Mouse (Mus musculus) liver, embryonic 11.5 days (tissue): Measurements from ENCODE around the gene E130311K13Rik. TPM values are rescaled to one million over a fixed set of nuclear protein-coding genes. Genes with fewer than 3 reads are reported as not detected.

ENCODE experiments used
- ATAC-seq: fragments of 200-750 bp; cut with Nextera tagmentation; replicated peaks from 2 replicates; pipeline ENCODE4 v1.8.0; 2017; ENCODE audit warnings: moderate number of reproducible peaks, mild to moderate bottlenecking, moderate TSS enrichment, moderate library complexity; ENCODE audit not compliant: low FRiP score
- DNase-seq: peaks from one replicate; pipeline ENCODE4 v3.0.0-alpha.2; 2017; ENCODE audit warnings: low spot score
- H3K27ac ChIP-seq: fragments of 300-500 bp; sonication (generic); 2 replicates; pipeline ENCODE4 v1.5.1; 2014; ENCODE audit warnings: mild to moderate bottlenecking, low read depth, low read length, control low read depth
- H3K27me3 ChIP-seq: fragments of 300-500 bp; sonication (generic); replicated peaks from 2 replicates; pipeline ENCODE4 v1.6.1; 2014; ENCODE audit warnings: low read length, mixed read lengths; ENCODE audit not compliant: control insufficient read depth, insufficient read depth
- H3K36me3 ChIP-seq: fragments of 300-500 bp; sonication (generic); 2 replicates; pipeline ENCODE4 v1.6.1; 2014; ENCODE audit warnings: mild to moderate bottlenecking, low read length, moderate library complexity, mixed read lengths; ENCODE audit not compliant: control insufficient read depth, insufficient read depth
- H3K4me1 ChIP-seq: fragments of 300-500 bp; sonication (generic); replicated peaks from 2 replicates; pipeline ENCODE4 v1.6.1; 2014; ENCODE audit warnings: low read length, mixed read lengths; ENCODE audit not compliant: control insufficient read depth, insufficient read depth
- H3K4me2 ChIP-seq: fragments of 300-500 bp; sonication (generic); 2 replicates; pipeline ENCODE4 v1.6.1; 2014; ENCODE audit warnings: mild to moderate bottlenecking, control low read depth, moderate library complexity
- H3K4me3 ChIP-seq: fragments of 300-500 bp; sonication (generic); 2 replicates; pipeline ENCODE4 v1.5.1; 2014; ENCODE audit warnings: low read depth, low read length, control low read depth
- H3K9ac ChIP-seq: fragments of 300-500 bp; sonication (generic); 2 replicates; pipeline ENCODE4 v1.6.1; 2014; ENCODE audit warnings: low read depth, low read length, control low read depth
- H3K9me3 ChIP-seq: fragments of 300-500 bp; sonication (generic); 2 replicates; pipeline ENCODE4 v1.6.1; 2016; ENCODE audit warnings: low read length, inconsistent platforms, mixed read lengths; ENCODE audit not compliant: control insufficient read depth
- WGBS: fragments of 180-500 bp; shearing (Covaris S2); extraction: QIAGEN DNeasy Blood & Tissue Kit; methylation state at CpG from one replicate; pipeline ENCODE4 v1.1.7; 2014; 5-methylcytosine and 5-hydroxymethylcytosine counted together
- polyA plus RNA-seq: library from polyadenylated mRNA; unstranded; fragments of >200 nt; fragmentation: Nextera tagmentation; extraction: Ambion mirVana; gene quantifications from 2 replicates; pipeline ENCODE4 v1.2.1, GENCODE M21; 2014

The E130311K13Rik gene
- polyA plus RNA-seq, 1 experiment from 2014 or later, result 4.8 TPM

GRCm38 (mm10) chr3:63898581-63899308, 30.5 kb downstream of the E130311K13Rik start:
- Histone ChIP-seq H3K4me2 (peak overlapping the region; percentile 94), H3K36me3 (no peaks in the 10 kb centered on the region), H3K4me3 (peak overlapping the region; percentile 61), H3K9ac (0 out of 2 replicates have a peak overlapping the region, but pooled peaks have one; percentile 25), H3K9me3 (no peaks in the 10 kb centered on the region), H3K27ac (no peak overlapping the region), H3K4me1 (no peaks in the 10 kb centered on the region; the same call in 1 of the 2 replicates), H3K27me3 (peaks cover 13% of the 10 kb centered on the region)
- WGBS, result under 1% methylated on average over 41 of the region's 41 CpGs
- DNase-seq (peak; percentile 64), ATAC-seq (peak; percentile 72)

- WGBS, result 41% methylated on average over 1 of the region's 1 CpGs
- H3K27ac ChIP-seq, result no peak overlapping the region
- H3K36me3 ChIP-seq, result no peaks in the 10 kb centered on the region
- ATAC-seq (no peak), DNase-seq (no peak)
- no peak overlapping the region for H3K4me2 ChIP-seq
- peaks cover 13% of the 10 kb centered on the region for H3K27me3 ChIP-seq
- H3K4me3 ChIP-seq, result no peak overlapping the region
- H3K4me1 ChIP-seq, result no peaks in the 10 kb centered on the region; the same call in 1 of the 2 replicates
- H3K9ac ChIP-seq, result no peak overlapping the region
- H3K9me3 ChIP-seq, result no peaks in the 10 kb centered on the region
These were observed 32.1 kb downstream of the E130311K13Rik start for GRCm38 (mm10) chr3:63897177-63897576.

- Histone ChIP-seq H3K4me3 (no peak overlapping the region), H3K27ac (no peak overlapping the region), H3K27me3 (peaks cover 13% of the 10 kb centered on the region), H3K36me3 (no peaks in the 10 kb centered on the region), H3K9ac (no peak overlapping the region), H3K4me2 (no peak overlapping the region), H3K4me1 (no peaks in the 10 kb centered on the region; the same call in 1 of the 2 replicates), H3K9me3 (no peaks in the 10 kb centered on the region)
- ATAC-seq (no peak), DNase-seq (no peak)
- 83% methylated on average over 4 of the region's 4 CpGs for WGBS
These were observed 33.0 kb downstream of the E130311K13Rik start for GRCm38 (mm10) chr3:63896303-63896702.

GRCm38 (mm10) chr3:63895786-63896185, 33.5 kb downstream of the E130311K13Rik start:
- Histone ChIP-seq H3K4me2 (no peak overlapping the region), H3K4me1 (no peaks in the 10 kb centered on the region; the same call in 1 of the 2 replicates), H3K36me3 (no peaks in the 10 kb centered on the region), H3K9ac (no peak overlapping the region), H3K4me3 (no peak overlapping the region), H3K27ac (no peak overlapping the region), H3K9me3 (no peaks in the 10 kb centered on the region), H3K27me3 (peaks cover 13% of the 10 kb centered on the region)
- ATAC-seq, result no peak
- no peak for DNase-seq
- WGBS, result 66% methylated on average over 2 of the region's 2 CpGs

GRCm38 (mm10) chr3:63893677-63894076, 35.6 kb downstream of the E130311K13Rik start:
- H3K4me2 ChIP-seq, result no peak overlapping the region
- peaks cover under 1% of the 10 kb centered on the region; the same call in 1 of the 2 replicates for H3K27me3 ChIP-seq
- no peaks in the 10 kb centered on the region for H3K9me3 ChIP-seq
- no peak overlapping the region for H3K27ac ChIP-seq
- H3K9ac ChIP-seq, result no peak overlapping the region
- H3K4me3 ChIP-seq, result no peak overlapping the region
- H3K4me1 ChIP-seq, result no peaks in the 10 kb centered on the region
- ATAC-seq (no peak), DNase-seq (no peak)
- no peaks in the 10 kb centered on the region for H3K36me3 ChIP-seq
- WGBS, result 44% methylated on average over 7 of the region's 7 CpGs

GRCm38 (mm10) chr3:63892154-63892553, 37.1 kb downstream of the E130311K13Rik start:
- 59% methylated on average over 3 of the region's 3 CpGs for WGBS
- DNase-seq, result no peak
- no peaks in the 10 kb centered on the region for H3K9me3 ChIP-seq

GRCm38 (mm10) chr3:63881065-63881464, 48.2 kb downstream of the E130311K13Rik start:
- Histone ChIP-seq H3K27me3 (no peaks in the 10 kb centered on the region), H3K27ac (no peak overlapping the region), H3K4me1 (no peaks in the 10 kb centered on the region), H3K4me3 (no peak overlapping the region), H3K4me2 (no peak overlapping the region), H3K36me3 (no peaks in the 10 kb centered on the region), H3K9ac (no peak overlapping the region), H3K9me3 (no peaks in the 10 kb centered on the region)
- no peak for ATAC-seq
- WGBS, result 87% methylated on average over 2 of the region's 2 CpGs
- no peak for DNase-seq

More at GRCm38 (mm10) chr3:63892154-63892553, 37.1 kb downstream of the E130311K13Rik start:
- no peak overlapping the region for H3K27ac ChIP-seq
- no peaks in the 10 kb centered on the region for H3K4me1 ChIP-seq
- H3K4me2 ChIP-seq, result no peak overlapping the region
- no peak overlapping the region for H3K9ac ChIP-seq
- no peak for ATAC-seq
- no peaks in the 10 kb centered on the region for H3K27me3 ChIP-seq
- H3K4me3 ChIP-seq, result no peak overlapping the region
- H3K36me3 ChIP-seq, result no peaks in the 10 kb centered on the region

GRCm38 (mm10) chr3:63878995-63879666, 50.1 kb downstream of the E130311K13Rik start:
- no peak for ATAC-seq
- H3K27ac ChIP-seq, result no peak overlapping the region
- H3K9me3 ChIP-seq, result no peaks in the 10 kb centered on the region
- no peak overlapping the region for H3K4me3 ChIP-seq
- H3K27me3 ChIP-seq, result no peaks in the 10 kb centered on the region
- no peaks in the 10 kb centered on the region for H3K36me3 ChIP-seq
- H3K4me1 ChIP-seq, result no peaks in the 10 kb centered on the region
- no peak overlapping the region for H3K9ac ChIP-seq
- no peak for DNase-seq
- no peak overlapping the region for H3K4me2 ChIP-seq
- 42% methylated on average over 4 of the region's 4 CpGs for WGBS
